Mouse (Mus musculus): ENCODE measurements around the gene Gli3. TPM values are rescaled to one million over a fixed set of nuclear protein-coding genes. Genes with fewer than 3 reads are reported as not detected.

The Gli3 gene
- total RNA-seq, 2 experiments from 2014 or later: 8.3 to 8.6 TPM

DNA sequence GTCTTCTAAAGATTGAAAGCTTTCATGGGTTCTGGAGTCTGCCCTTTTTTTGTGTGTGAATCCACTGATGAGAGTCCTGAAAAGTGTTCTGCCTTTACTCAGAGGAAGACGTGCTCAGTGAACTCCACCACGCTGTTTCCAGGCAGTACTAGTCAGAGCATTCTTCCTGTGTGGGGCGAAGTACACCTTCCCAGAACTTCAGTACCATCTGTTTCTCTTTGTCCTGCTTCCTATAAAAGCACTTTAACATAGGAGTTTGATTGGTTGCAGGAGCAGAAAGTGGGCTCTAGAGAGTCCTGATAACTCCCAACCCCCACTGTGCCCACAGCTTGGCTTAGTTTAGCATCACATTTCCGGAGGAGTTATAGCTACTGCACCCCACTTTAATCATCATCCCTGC, 32.8 kb downstream of the Gli3 start:
- DNase-seq: no peak

GRCm38 (mm10) chr13:15498338-15498737, 35.3 kb downstream of the Gli3 start:
- no peak for DNase-seq

DNA sequence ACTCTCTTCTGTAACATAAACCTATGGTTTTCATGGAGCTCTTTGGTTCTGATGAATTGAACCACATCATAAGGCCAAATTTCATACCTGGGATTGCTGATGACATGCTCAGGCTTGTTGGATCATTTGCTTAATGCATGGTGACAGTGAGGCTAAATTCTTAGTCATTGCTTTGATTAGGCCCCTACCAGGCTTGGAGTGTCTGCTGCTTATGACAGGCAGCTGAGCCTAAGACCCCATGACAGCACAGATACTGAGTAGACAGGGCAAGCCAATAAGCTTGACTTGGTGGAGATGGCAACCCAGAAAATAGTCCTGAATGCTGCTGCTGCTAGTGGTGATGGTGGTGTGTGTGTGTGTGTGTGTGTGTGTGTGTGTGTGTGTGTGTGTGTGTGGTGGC, 47.9 kb downstream of the Gli3 start:
- no peak for DNase-seq

GRCm38 (mm10) chr13:15513114-15513513, 50.1 kb downstream of the Gli3 start:
- DNase-seq: no peak

GRCm38 (mm10) chr13:15514082-15514481, 51.0 kb downstream of the Gli3 start:
- no peak for DNase-seq

GRCm38 (mm10) chr13:15517048-15517760, 54.2 kb downstream of the Gli3 start:
- DNase-seq: no peak

DNA sequence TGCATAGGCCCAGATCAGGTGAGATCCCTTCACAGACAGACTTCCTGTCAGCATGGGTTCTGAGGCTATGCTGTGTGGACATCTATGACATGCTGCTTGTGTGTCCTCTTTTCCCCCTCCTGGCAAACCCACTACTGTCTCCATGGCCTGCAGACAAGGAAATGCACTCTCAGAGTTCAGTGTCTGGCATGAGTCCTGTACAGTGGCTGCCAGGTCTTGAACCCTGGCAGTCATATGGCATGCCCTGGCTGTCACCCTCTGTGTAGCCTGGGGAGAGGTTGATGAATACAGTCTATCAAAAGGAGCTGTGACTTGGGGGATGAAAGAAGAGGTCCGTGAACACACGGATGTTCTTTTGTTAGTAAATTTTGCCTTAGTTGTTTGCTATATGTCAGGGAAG, 57.3 kb downstream of the Gli3 start:
- no peak for DNase-seq

DNA sequence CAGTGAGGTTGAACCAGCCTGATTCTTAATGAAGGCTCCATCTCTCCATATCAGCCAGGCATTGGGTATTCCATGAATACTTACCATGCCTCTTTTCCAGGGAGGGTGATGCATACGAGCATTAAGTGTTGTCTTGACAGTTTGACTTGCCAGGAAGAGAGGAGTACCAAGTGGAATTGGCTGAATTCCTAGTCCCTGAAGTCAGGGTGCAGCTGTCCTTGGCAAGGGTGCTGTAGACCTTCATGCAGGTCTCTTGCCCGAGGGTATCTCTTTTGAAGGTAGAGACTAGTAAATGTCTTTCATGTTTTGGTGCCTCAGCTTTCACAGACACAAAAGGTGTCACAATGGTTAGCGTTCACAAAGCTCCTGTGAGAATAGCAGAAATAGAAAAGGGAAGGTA, 59.1 kb downstream of the Gli3 start:
- no peak for DNase-seq

DNA sequence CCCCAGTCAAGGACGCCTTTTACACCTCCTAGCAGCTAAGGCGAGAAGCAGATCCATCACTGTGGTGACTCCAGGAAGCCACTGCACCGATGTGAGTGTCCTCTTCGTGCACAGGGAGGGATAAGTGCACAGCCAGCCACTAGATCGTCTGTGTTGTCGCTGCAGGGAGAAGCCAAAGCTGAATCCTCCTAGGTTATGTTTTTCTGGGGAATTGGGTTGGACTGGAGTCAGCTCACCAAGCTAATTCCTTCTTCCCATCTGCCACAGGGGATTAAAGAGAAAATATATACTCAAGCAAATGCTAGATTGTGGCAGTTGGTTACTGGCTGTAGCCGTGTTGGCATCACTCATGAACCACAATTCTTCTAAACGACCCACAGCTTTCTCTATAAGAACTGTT, 61.2 kb downstream of the Gli3 start:
- no peak for DNase-seq

DNA sequence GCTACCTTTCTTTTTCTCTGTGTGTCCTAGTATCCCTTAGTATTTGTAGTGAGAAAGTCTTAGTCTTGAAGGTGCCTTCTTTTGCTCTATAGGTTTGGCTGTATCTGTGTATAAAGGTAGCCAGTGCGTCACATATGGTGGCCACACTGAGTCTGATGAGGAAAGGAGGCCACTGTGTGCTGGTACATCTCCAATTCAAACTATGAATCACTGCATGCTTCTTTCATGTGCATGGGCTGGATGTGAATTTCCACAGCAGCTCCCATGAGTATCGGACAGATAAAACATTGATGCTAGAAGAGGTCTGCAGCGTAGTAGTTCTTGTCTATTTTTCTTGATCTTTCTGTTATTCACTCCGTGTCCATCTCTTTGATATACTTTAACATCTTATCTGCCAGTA, 63.7 kb downstream of the Gli3 start:
- no peak for DNase-seq

- DNase-seq: no peak
These were observed 68.5 kb downstream of the Gli3 start for GRCm38 (mm10) chr13:15531568-15531967.

DNA sequence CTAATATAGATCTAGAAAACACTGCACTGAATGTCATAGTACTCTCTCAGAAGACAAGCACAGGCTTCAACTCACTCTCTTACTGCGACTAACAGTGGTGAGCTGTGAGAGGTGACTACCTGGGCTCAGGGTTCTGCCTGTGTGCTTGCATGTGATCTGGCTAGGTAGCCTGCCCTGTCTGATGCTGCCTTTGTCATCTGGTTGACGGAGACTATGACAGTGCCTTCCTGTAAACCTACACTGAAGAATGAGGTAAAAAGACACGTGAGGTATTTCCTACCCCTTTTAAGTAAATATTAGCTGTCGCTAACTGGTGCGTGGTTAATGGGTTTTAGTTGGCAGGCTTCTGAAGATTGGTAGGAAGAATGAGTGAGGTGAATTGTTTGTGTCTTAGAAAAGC, 74.2 kb downstream of the Gli3 start:
- no peak for DNase-seq

- DNase-seq: no peak
These were observed 74.6 kb downstream of the Gli3 start for GRCm38 (mm10) chr13:15537611-15538010.

DNA sequence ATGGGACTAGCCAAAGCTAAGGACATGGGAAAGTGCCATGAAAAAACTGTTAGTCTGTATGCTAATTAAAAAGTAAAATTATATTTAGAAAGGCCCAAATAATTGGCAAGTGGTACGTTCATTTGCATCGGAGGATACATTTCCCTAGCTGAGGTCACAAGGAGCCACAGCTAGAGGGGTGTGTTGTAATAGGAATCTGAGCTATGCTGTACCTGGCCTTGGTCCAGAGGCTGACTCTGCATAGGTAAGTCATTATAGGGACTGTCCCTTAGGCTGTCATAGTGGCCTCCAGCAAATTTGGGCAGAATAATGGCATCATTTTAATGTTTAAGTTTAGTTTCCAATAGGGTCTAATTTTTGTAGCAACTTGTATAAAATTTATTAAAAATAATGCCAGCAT, 75.4 kb downstream of the Gli3 start:
- no peak for DNase-seq

GRCm38 (mm10) chr13:15542053-15542452, 79.0 kb downstream of the Gli3 start:
- DNase-seq: peak; percentile 53 to 55

DNA sequence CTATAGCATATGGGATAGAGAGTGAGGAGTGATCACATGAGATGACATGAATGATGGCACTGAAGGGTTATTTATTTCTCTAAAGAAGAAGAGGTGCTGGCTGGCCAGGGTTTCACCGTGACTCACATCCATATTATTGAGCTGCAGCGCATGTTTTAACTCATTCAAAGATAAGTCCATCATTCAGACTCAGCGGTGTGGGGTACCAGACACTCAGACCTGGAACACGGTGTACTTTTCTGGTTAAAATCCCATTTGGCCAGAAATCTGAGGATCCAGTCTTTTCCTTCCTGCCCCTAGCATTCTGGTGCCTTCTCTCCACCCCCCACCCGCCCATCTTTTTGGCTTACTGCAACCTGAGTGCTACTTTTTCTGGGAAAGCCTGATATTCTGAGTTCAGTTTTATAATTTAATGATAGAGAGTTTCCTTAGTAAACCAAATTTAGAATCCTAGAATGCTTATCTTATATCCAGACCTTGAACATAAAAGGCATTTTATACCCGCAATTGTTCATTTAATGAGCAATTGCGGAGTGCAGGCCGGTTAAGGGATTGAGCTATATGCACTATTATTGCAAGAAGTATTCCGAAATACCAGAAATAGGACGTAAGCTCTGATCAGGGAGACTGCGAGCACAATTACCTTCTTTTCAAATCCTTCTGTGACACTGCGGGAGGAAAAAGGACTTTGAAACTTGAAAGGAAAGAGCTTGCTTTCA, 80.3 kb downstream of the Gli3 start:
- no peak for DNase-seq

DNA sequence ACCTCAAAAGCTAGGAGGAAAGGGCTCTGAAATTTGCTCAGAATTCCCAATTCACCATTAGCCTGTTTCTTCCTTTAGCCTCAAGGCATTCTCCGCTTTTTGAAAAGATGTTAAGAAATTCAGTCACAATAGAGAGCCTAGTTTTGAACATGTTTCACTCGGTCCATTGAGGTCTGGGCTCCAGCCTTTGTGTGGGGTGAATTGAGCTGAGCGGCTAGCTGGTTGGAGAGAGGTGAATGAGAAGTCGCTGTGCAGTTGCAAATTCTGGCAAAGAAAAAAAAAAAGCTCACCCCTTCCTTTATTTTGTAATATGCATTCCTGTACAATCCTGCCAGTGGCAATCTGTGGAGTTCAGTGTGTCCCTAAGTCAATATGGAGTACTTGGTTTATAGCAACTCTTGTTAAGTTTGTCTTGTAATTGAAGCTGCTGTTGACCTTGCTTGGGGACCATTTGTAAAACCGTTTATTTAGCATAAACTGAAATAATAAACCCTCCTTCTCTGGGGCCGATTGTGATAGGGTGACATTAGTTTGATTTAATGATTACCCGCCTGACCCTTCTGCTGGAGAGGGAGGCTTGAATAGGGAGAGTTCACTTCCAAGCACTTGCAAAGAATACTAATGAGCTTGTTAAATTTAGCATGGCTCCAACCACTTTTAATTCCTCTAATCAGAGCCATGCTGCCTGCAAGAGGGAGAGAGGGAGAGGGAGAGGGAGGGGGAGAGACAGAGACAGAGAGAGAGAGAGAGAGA, 81.0 kb downstream of the Gli3 start:
- DNase-seq: no peak

DNA sequence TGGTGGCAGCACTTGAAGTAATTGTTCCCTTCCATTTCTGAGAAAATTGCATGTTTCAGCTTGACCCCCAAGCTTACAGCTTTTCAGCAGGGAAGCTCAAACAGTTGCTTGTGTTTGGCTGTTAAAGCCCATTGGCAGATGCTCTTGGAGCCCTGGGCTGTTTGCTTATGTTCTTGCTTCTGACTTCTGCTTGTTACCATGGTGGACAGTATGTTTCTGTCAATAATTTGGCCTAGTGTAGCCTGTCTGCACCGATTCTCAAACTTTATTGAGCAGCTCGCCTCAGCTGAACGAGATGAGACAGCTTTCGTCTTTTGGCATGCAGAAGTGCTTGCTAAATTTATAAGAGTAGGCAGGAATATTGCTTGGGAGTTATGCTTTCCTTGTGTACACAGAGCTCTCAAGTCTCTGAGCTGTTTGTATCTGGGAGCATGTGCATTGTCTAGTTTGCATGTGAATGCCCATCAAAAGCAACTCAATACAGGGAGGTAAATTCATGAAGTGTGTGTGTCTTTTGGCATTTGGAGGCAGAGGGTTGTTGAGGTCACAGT, 82.4 kb downstream of the Gli3 start:
- no peak for DNase-seq

DNA sequence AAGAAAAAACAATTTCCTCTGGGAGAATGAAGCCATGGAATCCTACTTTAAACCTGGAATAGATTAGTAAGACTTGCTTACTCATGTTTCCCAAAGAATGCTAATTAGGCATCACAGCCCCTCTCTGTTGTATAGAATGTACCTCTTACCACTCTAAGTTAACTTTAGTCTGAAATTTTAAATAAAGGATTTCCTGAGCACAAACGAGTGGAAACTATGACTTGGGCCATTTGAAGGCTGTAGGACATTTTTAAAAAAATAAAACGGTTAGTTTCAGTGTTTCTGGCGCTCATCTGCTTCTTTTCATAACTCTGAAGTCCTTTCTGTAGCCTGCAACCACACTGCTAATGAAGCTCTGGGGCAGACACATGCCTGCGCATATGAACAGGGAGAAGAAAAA, 83.2 kb downstream of the Gli3 start:
- DNase-seq: no peak

DNA sequence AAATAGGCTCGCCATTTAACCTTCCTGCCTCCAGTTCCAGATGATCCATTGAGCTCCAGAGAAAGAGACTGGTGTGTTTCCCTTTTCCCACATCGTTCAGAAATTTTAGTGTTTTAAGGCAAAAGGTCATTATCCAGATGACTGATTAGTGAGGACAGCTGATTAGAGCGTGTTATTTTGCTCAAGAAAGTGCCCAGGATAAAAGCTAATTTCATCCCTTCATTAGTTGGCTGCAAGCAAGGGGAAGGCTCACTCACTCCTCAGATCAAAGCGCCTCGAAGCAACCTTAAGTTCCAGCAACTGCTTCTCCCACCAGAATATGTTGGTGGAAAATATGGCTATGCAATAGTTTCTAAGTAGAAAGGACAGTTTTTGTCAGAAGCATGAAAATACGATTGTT, 86.4 kb downstream of the Gli3 start:
- DNase-seq: no peak

- DNase-seq: no peak
These were observed 87.1 kb downstream of the Gli3 start for GRCm38 (mm10) chr13:15550027-15550602.

DNA sequence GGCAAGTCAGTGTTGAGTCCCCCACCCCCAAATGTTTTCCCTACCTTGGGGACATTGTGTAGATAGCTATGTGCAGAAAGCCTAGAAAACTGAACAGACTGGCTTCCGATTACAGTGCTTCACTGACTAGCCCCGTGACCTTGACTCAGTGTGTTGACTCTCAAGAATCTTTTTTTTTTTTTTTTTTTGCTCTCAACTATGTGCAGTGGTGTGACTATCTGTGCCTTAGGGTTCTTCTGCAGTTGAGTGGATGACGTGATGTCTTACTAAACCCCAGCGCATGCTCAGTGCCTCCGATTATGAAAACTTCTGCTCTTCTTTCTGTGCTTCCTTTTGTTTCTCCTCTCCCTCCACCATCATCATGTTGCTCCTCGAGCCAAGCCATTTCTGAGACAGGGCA, 87.7 kb downstream of the Gli3 start:
- no peak for DNase-seq

GRCm38 (mm10) chr13:15552009-15552408, 89.0 kb downstream of the Gli3 start:
- DNase-seq: no peak

Measured in adrenal gland, postnatal 36 days (tissue).